Mouse (Mus musculus) CD4-positive, CD25-positive, alpha-beta regulatory T cell, adult 2 months (primary cell): ENCODE results near the gene Olfr601.
"Not testable (repeated sequence)": the region's sequence is repeated elsewhere in the genome, so short reads cannot be mapped to it uniquely, and the experiment has no call there.

Source experiments
- DNase-seq: peaks from one replicate; pipeline ENCODE4 v3.0.0-alpha.2; 2012; ENCODE audit warnings: low read depth, low spot score

Gene Olfr601

DNA sequence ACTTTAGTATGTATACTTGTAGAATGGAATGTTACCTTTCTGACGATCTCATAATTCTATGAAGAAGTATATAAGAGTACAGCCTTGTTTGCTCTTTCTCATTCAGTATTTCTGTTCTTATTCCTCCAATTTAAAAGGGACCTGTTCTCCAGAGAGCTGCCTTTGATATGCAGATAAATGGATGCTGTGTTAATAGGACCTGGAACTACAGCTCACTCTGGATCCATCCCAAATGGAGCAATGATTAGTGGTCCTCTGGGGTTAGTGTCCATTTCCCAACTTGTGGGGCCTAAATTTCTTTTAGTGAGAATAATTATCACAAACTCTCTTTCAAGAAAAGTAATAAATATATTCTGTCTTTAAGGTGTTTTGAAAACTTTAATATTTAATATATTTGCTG, at the start of gene Olfr601:
Olfr601 (minus strand) TSS at position 101 of the 400 bp plus-strand sequence.
- no peak for DNase-seq

- DNase-seq = not testable (repeated sequence)
These were observed 44.1 kb upstream of the Olfr601 start for GRCm38 (mm10) chr7:103406521-103407055.

- DNase-seq = no peak
These were observed 36.5 kb upstream of the Olfr601 start for GRCm38 (mm10) chr7:103398981-103399380.

DNA sequence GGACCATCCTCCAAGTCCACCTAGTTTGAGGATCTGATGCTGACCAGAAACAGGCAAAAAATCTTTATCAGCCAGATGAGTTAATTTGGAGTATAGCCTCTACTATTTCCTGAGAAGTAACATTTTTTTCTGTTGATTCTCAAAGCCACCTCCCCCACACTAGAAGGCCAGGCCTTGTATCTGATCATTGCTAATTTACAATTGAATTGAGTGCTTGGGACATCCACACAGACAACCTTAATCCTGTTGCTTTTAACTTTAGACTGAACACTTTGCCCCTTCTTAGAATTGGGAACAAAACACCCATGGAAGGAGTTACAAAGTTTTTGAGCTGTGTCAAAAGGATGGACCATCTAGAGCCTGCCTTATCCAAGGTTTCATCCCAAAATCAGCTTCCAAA, 35.3 kb upstream of the Olfr601 start:
- DNase-seq = no peak

- no peak for DNase-seq
These were observed 23.6 kb upstream of the Olfr601 start, which contains the start of gene Olfr603 for GRCm38 (mm10) chr7:103386077-103386476. TSS of gene Olfr603 (minus strand) at chr7:103386177.

GRCm38 (mm10) chr7:103349569-103349968, 12.9 kb downstream of the Olfr601 start, which contains the start of gene Olfr600:
TSS of gene Olfr600 (minus strand) at chr7:103349669.
- DNase-seq = no peak

- DNase-seq = no peak
These were observed 26.8 kb downstream of the Olfr601 start, which contains the start of gene Olfr599 for GRCm38 (mm10) chr7:103335617-103336016. TSS of gene Olfr599 (plus strand) at chr7:103335917.

DNA sequence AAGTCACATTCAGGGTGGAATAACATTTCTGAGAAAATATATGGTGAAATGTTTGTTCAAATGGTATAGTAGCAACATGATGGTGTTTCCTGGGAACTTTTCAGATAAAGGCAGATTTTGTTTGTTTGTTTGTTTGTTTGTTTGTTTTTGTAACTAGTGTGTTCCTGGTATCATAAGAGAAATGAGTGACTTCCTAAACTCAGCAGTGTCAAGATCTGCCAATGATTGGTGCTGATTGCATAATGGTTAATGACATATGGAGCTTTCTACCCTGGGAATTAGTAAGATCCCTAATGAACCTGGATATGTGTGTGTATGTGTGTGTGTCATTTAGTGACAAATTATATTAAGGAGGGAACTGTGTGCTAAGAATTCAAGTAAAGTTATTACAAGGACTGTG, 39.2 kb downstream of the Olfr601 start, which contains the start of gene Olfr598:
Olfr598 (plus strand) TSS at position 301 of the 400 bp plus-strand sequence.
- no peak for DNase-seq

GRCm38 (mm10) chr7:103316015-103316414, 46.4 kb downstream of the Olfr601 start, which contains the start of gene Olfr597:
TSS of gene Olfr597 (plus strand) at chr7:103316315.
- DNase-seq = not testable (repeated sequence)
